Mouse (Mus musculus) hindbrain, embryonic 11.5 days (tissue): ENCODE results near the gene Cpeb2. TPM values are rescaled to one million over a fixed set of nuclear protein-coding genes. Genes with fewer than 3 reads are reported as not detected.

Experiments
- ATAC-seq: fragments of 200-750 bp; cut with Nextera tagmentation; 2 replicates; pipeline ENCODE4 v1.8.0; 2017; ENCODE audit warnings: mild to moderate bottlenecking, moderate TSS enrichment, moderate library complexity; ENCODE audit not compliant: low FRiP score
- DNase-seq: peaks from one replicate; pipeline ENCODE4 v3.0.0-alpha.2; 2015; ENCODE audit warnings: low spot score
- H3K27ac ChIP-seq: fragments of 300-500 bp; sonication (generic); 2 replicates; pipeline ENCODE4 v1.5.1; 2014; ENCODE audit warnings: mild to moderate bottlenecking, low read depth, low read length
- H3K27me3 ChIP-seq: fragments of 300-500 bp; sonication (generic); 2 replicates; pipeline ENCODE4 v1.6.1; 2014; ENCODE audit warnings: mild to moderate bottlenecking, low read length, moderate library complexity, mixed read lengths; ENCODE audit not compliant: control insufficient read depth, insufficient read depth
- H3K36me3 ChIP-seq: fragments of 300-500 bp; sonication (generic); 2 replicates; pipeline ENCODE4 v1.6.1; 2014; ENCODE audit warnings: mild to moderate bottlenecking, low read length, moderate library complexity, mixed read lengths; ENCODE audit not compliant: control insufficient read depth, insufficient read depth
- H3K4me1 ChIP-seq: fragments of 300-500 bp; sonication (generic); replicated peaks from 2 replicates; pipeline ENCODE4 v1.6.1; 2014; ENCODE audit warnings: low read length, mixed read lengths; ENCODE audit not compliant: control insufficient read depth, insufficient read depth
- H3K4me2 ChIP-seq: fragments of 300-500 bp; sonication (generic); replicated peaks from 2 replicates; pipeline ENCODE4 v1.6.1; 2014; ENCODE audit warnings: mild to moderate bottlenecking, low read depth, low read length
- H3K4me3 ChIP-seq: fragments of 300-500 bp; sonication (generic); 2 replicates; pipeline ENCODE4 v1.5.1; 2014; ENCODE audit warnings: low read depth, low read length
- H3K9ac ChIP-seq: fragments of 300-500 bp; sonication (generic); 2 replicates; pipeline ENCODE4 v1.6.1; 2014; ENCODE audit warnings: low read depth, low read length
- H3K9me3 ChIP-seq: fragments of 300-500 bp; sonication (generic); 2 replicates; pipeline ENCODE4 v1.6.1; 2016; ENCODE audit warnings: low read length; ENCODE audit not compliant: control insufficient read depth
- WGBS: fragments of 180-500 bp; shearing (Covaris S2); extraction: QIAGEN DNeasy Blood & Tissue Kit; methylation state at CpG from one replicate; pipeline ENCODE4 v1.1.7; 2014; 5-methylcytosine and 5-hydroxymethylcytosine counted together
- polyA plus RNA-seq: library from polyadenylated mRNA; unstranded; fragments of >200 nt; fragmentation: Nextera tagmentation; extraction: Ambion mirVana; gene quantifications from 2 replicates; pipeline ENCODE4 v1.2.1, GENCODE M21; 2014

Gene Cpeb2
- polyA plus RNA-seq, 1 experiment from 2014 or later = 6.8 TPM

- H3K36me3 ChIP-seq = no peaks in the 10 kb centered on the region
- no peak overlapping the region for H3K27ac ChIP-seq
- H3K9me3 ChIP-seq = no peaks in the 10 kb centered on the region
- H3K4me2 ChIP-seq = no peak overlapping the region
- DNase-seq (no peak), ATAC-seq (no peak)
- no peaks in the 10 kb centered on the region for H3K27me3 ChIP-seq
- H3K4me1 ChIP-seq = no peaks in the 10 kb centered on the region
- 96% methylated on average over 4 of the region's 4 CpGs for WGBS
- H3K4me3 ChIP-seq = no peak overlapping the region
- H3K9ac ChIP-seq = no peak overlapping the region
Observed at GRCm38 (mm10) chr5:43293136-43293535, 60.2 kb downstream of the Cpeb2 start.

- Histone ChIP-seq H3K4me3 (no peak overlapping the region), H3K4me2 (no peak overlapping the region), H3K27ac (no peak overlapping the region), H3K9ac (no peak overlapping the region), H3K4me1 (no peaks in the 10 kb centered on the region), H3K9me3 (no peaks in the 10 kb centered on the region), H3K27me3 (no peaks in the 10 kb centered on the region), H3K36me3 (no peaks in the 10 kb centered on the region)
- WGBS = 94% methylated on average over 7 of the region's 7 CpGs
- ATAC-seq (no peak), DNase-seq (no peak)
Observed at GRCm38 (mm10) chr5:43297459-43297858, 64.5 kb downstream of the Cpeb2 start.

GRCm38 (mm10) chr5:43298975-43299374 lies 66.0 kb downstream of the Cpeb2 start:
- H3K27me3 ChIP-seq = no peaks in the 10 kb centered on the region
- DNase-seq (no peak), ATAC-seq (no peak)
- H3K4me3 ChIP-seq = no peak overlapping the region
- WGBS = 77% methylated on average over 2 of the region's 2 CpGs
- no peaks in the 10 kb centered on the region for H3K36me3 ChIP-seq
- H3K4me2 ChIP-seq = no peak overlapping the region
- no peak overlapping the region for H3K9ac ChIP-seq
- no peaks in the 10 kb centered on the region for H3K9me3 ChIP-seq
- no peak overlapping the region for H3K27ac ChIP-seq
- H3K4me1 ChIP-seq = no peaks in the 10 kb centered on the region

GRCm38 (mm10) chr5:43300076-43300475 lies 67.1 kb downstream of the Cpeb2 start:
- H3K9me3 ChIP-seq = no peaks in the 10 kb centered on the region
- H3K27ac ChIP-seq = no peak overlapping the region
- no peaks in the 10 kb centered on the region for H3K36me3 ChIP-seq
- no peaks in the 10 kb centered on the region for H3K27me3 ChIP-seq
- H3K9ac ChIP-seq = no peak overlapping the region
- H3K4me1 ChIP-seq = no peaks in the 10 kb centered on the region
- 89% methylated on average over 5 of the region's 5 CpGs for WGBS
- no peak for DNase-seq
- no peak overlapping the region for H3K4me2 ChIP-seq
- no peak overlapping the region for H3K4me3 ChIP-seq
- ATAC-seq = no peak

GRCm38 (mm10) chr5:43300979-43301378 lies 68.0 kb downstream of the Cpeb2 start:
- Histone ChIP-seq H3K4me1 (no peaks in the 10 kb centered on the region), H3K36me3 (no peaks in the 10 kb centered on the region), H3K4me3 (no peak overlapping the region), H3K9me3 (no peaks in the 10 kb centered on the region), H3K9ac (no peak overlapping the region), H3K27me3 (no peaks in the 10 kb centered on the region), H3K4me2 (no peak overlapping the region), H3K27ac (no peak overlapping the region)
- WGBS = 53% methylated on average over 3 of the region's 3 CpGs
- ATAC-seq = no peak
- no peak for DNase-seq

GRCm38 (mm10) chr5:43303504-43303903 lies 70.5 kb downstream of the Cpeb2 start:
- no peaks in the 10 kb centered on the region for H3K36me3 ChIP-seq
- H3K4me3 ChIP-seq = no peak overlapping the region
- no peaks in the 10 kb centered on the region for H3K27me3 ChIP-seq
- no peaks in the 10 kb centered on the region for H3K9me3 ChIP-seq
- H3K4me2 ChIP-seq = no peak overlapping the region
- DNase-seq (no peak), ATAC-seq (no peak)
- no peak overlapping the region for H3K27ac ChIP-seq
- 81% methylated on average over 1 of the region's 1 CpGs for WGBS
- H3K4me1 ChIP-seq = no peaks in the 10 kb centered on the region
- H3K9ac ChIP-seq = no peak overlapping the region

GRCm38 (mm10) chr5:43305449-43305848 lies 72.5 kb downstream of the Cpeb2 start:
- WGBS = 92% methylated on average over 3 of the region's 3 CpGs
- Histone ChIP-seq H3K4me2 (no peak overlapping the region), H3K27ac (no peak overlapping the region), H3K27me3 (no peaks in the 10 kb centered on the region), H3K9ac (no peak overlapping the region), H3K4me3 (no peak overlapping the region), H3K4me1 (no peaks in the 10 kb centered on the region), H3K9me3 (no peaks in the 10 kb centered on the region), H3K36me3 (no peaks in the 10 kb centered on the region)
- ATAC-seq = no peak
- no peak for DNase-seq

GRCm38 (mm10) chr5:43309961-43310360 lies 77.0 kb downstream of the Cpeb2 start:
- no peaks in the 10 kb centered on the region for H3K4me1 ChIP-seq
- H3K9ac ChIP-seq = no peak overlapping the region
- no peak overlapping the region for H3K4me3 ChIP-seq
- peak; percentile 10 for DNase-seq
- 52% methylated on average over 4 of the region's 4 CpGs for WGBS
- no peaks in the 10 kb centered on the region for H3K36me3 ChIP-seq
- no peak overlapping the region for H3K4me2 ChIP-seq
- no peaks in the 10 kb centered on the region for H3K9me3 ChIP-seq
- no peak overlapping the region for H3K27ac ChIP-seq
- no peaks in the 10 kb centered on the region for H3K27me3 ChIP-seq
- ATAC-seq = no peak

GRCm38 (mm10) chr5:43324311-43324862 lies 91.4 kb downstream of the Cpeb2 start:
- no peaks in the 10 kb centered on the region for H3K4me1 ChIP-seq
- DNase-seq (no peak), ATAC-seq (no peak)
- 87% methylated on average over 3 of the region's 3 CpGs for WGBS
- H3K27me3 ChIP-seq = no peaks in the 10 kb centered on the region
- H3K9ac ChIP-seq = no peak overlapping the region
- H3K4me2 ChIP-seq = no peak overlapping the region
- no peak overlapping the region for H3K4me3 ChIP-seq
- H3K27ac ChIP-seq = no peak overlapping the region
- no peaks in the 10 kb centered on the region for H3K36me3 ChIP-seq
- no peaks in the 10 kb centered on the region for H3K9me3 ChIP-seq
